Mouse (Mus musculus) layer of hippocampus, postnatal 36 days (tissue): ENCODE measurements around the gene Ednra. TPM values are rescaled to one million over a fixed set of nuclear protein-coding genes. Genes with fewer than 3 reads are reported as not detected.

Experiments used
- DNase-seq, 2 experiments: peaks; one replicate each; pipeline ENCODE4 v3.0.0; 2022
- total RNA-seq, 2 experiments: library from RNA; stranded (reverse); gene quantifications; 2 replicates each; pipeline ENCODE4 v1.2.3; 2021

The Ednra gene
- total RNA-seq, result 1 to 10 TPM; 4.5 to 4.8 TPM

- peak; percentile 10 to 30 for DNase-seq
Measured at GRCm38 (mm10) chr8:77724046-77724930, at the start of gene Ednra. Gene Ednra, minus strand, starts transcription at chr8:77724464.

- no peak for DNase-seq
Measured at GRCm38 (mm10) chr8:77773831-77774230, 49.6 kb upstream of the Ednra start.

GRCm38 (mm10) chr8:77773256-77773655 lies 49.0 kb upstream of the Ednra start:
- no peak for DNase-seq

GRCm38 (mm10) chr8:77772210-77772886 lies 48.1 kb upstream of the Ednra start:
- DNase-seq, result no peak

- peak in 1 of 2 experiments; percentile 19 for DNase-seq
Measured at GRCm38 (mm10) chr8:77770966-77771365, 46.7 kb upstream of the Ednra start.

GRCm38 (mm10) chr8:77768916-77769315 lies 44.7 kb upstream of the Ednra start:
- DNase-seq, result no peak

GRCm38 (mm10) chr8:77764253-77764652 lies 40.0 kb upstream of the Ednra start:
- no peak for DNase-seq

- DNase-seq, result no peak
Measured at GRCm38 (mm10) chr8:77762967-77763366, 38.7 kb upstream of the Ednra start.

- DNase-seq, result no peak
Measured at GRCm38 (mm10) chr8:77755441-77755840, 31.2 kb upstream of the Ednra start.

- no peak for DNase-seq
Measured at GRCm38 (mm10) chr8:77753796-77754195, 29.5 kb upstream of the Ednra start.

- DNase-seq, result no peak
Measured at GRCm38 (mm10) chr8:77752041-77752440, 27.8 kb upstream of the Ednra start.

- DNase-seq, result no peak
Measured at GRCm38 (mm10) chr8:77750407-77750806, 26.1 kb upstream of the Ednra start.

- no peak for DNase-seq
Measured at GRCm38 (mm10) chr8:77744476-77744875, 20.2 kb upstream of the Ednra start.

- no peak for DNase-seq
Measured at GRCm38 (mm10) chr8:77742395-77742794, 18.1 kb upstream of the Ednra start.

- no peak for DNase-seq
Measured at GRCm38 (mm10) chr8:77741050-77741777, 16.9 kb upstream of the Ednra start.

- no peak for DNase-seq
Measured at GRCm38 (mm10) chr8:77738419-77738818, 14.2 kb upstream of the Ednra start.

- no peak for DNase-seq
Measured at GRCm38 (mm10) chr8:77737327-77737726, 13.1 kb upstream of the Ednra start.

GRCm38 (mm10) chr8:77733792-77734191 lies 9.5 kb upstream of the Ednra start:
- no peak for DNase-seq

GRCm38 (mm10) chr8:77732964-77733363 lies 8.7 kb upstream of the Ednra start:
- DNase-seq, result no peak

- no peak for DNase-seq
Measured at GRCm38 (mm10) chr8:77725406-77725805, 1.1 kb upstream of the Ednra start.

- DNase-seq, result no peak
Measured at GRCm38 (mm10) chr8:77723534-77724045, 674 bp downstream of the Ednra start.

GRCm38 (mm10) chr8:77723018-77723417 lies 1.2 kb downstream of the Ednra start:
- DNase-seq, result no peak

- no peak for DNase-seq
Measured at GRCm38 (mm10) chr8:77718933-77719332, 5.3 kb downstream of the Ednra start.
